Mouse (Mus musculus): ENCODE measurements around the gene Tomt.

Gene Tomt

GRCm38 (mm10) chr7:101858362-101858761 is 47.8 kb downstream of the Tomt start:
- DNase-seq (ENCODE audit: low read depth, low spot score): no peak

GRCm38 (mm10) chr7:101857094-101857493 is 49.1 kb downstream of the Tomt start, which contains the start of gene Folr2:
Gene Folr2, minus strand, starts transcription at chr7:101857194.
- DNase-seq (ENCODE audit: low read depth, low spot score): no peak

DNA sequence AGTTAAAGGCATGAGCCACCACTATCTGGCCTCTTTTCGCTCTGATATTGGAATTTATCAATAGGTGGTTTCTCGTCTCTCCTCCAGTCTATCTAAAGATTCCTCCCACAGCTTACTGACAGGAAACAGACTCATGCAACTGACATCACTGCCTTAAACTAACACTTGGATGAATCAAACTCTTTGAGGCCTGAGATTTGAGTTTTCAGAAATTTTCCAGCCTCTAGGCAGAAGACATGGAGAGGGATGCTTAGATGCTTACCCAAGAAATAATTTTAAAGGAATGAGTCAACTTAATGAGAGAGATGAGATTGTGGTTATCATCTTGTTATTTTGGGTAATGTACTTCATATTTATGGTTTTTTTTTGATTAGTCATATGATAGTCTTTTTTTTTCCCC is 52.3 kb downstream of the Tomt start:
- DNase-seq (ENCODE audit: low read depth, low spot score): no peak

DNA sequence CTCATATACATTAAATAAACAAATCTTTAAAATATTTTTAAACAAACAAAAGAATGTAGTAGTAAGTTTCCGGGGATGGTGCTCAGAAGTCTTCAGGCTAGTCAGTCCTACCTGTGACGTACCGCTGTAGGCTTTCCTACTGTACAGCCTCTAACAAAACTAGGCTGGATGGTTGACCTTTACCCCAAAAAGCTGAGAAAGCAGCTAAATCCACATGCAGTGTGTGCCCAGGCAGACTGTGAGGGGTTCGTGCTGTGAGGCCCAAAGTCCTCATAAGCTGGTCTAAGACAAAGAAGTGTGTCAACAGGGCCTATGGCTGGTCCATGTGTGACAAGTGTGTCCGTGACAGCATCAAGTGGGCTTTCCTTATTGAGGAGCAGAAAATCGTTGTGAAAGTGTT is 53.3 kb downstream of the Tomt start:
- no peak for DNase-seq (ENCODE audit: low read depth, low spot score)

- no peak for DNase-seq (ENCODE audit: low read depth, low spot score)
Measured at GRCm38 (mm10) chr7:101851689-101852088, 54.5 kb downstream of the Tomt start.
